Mouse (Mus musculus) kidney, embryonic 14.5 days (tissue): ENCODE data around the gene Gabrb2. TPM values are rescaled to one million over a fixed set of nuclear protein-coding genes. Genes with fewer than 3 reads are reported as not detected.

ENCODE experiments used
- ATAC-seq: fragments of 200-750 bp; cut with Nextera tagmentation; 2 replicates; pipeline ENCODE4 v1.8.0; 2017; ENCODE audit warnings: moderate number of reproducible peaks, mild to moderate bottlenecking, moderate TSS enrichment, moderate library complexity; ENCODE audit not compliant: low FRiP score, low TSS enrichment
- H3K27ac ChIP-seq: fragments of 300-500 bp; sonication (generic); 2 replicates; pipeline ENCODE4 v1.5.1; 2014; ENCODE audit warnings: low read depth, mild to moderate bottlenecking, low read length, moderate library complexity, mixed read lengths
- H3K27me3 ChIP-seq: fragments of 300-500 bp; sonication (generic); 2 replicates; pipeline ENCODE4 v1.6.1; 2014; ENCODE audit warnings: mild to moderate bottlenecking, low read length; ENCODE audit not compliant: control insufficient read depth, insufficient read depth
- H3K36me3 ChIP-seq: fragments of 300-500 bp; sonication (generic); 2 replicates; pipeline ENCODE4 v1.6.1; 2014; ENCODE audit warnings: low read length, mixed read lengths; ENCODE audit not compliant: control insufficient read depth, insufficient read depth
- H3K4me1 ChIP-seq: fragments of 300-500 bp; sonication (generic); 2 replicates; pipeline ENCODE4 v1.6.1; 2014; ENCODE audit warnings: low read length, mixed read lengths; ENCODE audit not compliant: control insufficient read depth, insufficient read depth
- H3K4me2 ChIP-seq: fragments of 300-500 bp; sonication (generic); replicated peaks from 2 replicates; pipeline ENCODE4 v1.6.1; 2014; ENCODE audit warnings: low read depth, mild to moderate bottlenecking, low read length
- H3K4me3 ChIP-seq: fragments of 300-500 bp; sonication (generic); 2 replicates; pipeline ENCODE4 v1.5.1; 2014; ENCODE audit warnings: mild to moderate bottlenecking, low read length
- H3K9ac ChIP-seq: fragments of 300-500 bp; sonication (generic); 2 replicates; pipeline ENCODE4 v1.6.1; 2014; ENCODE audit warnings: low read depth, mild to moderate bottlenecking, low read length, moderate library complexity
- H3K9me3 ChIP-seq: fragments of 300-500 bp; sonication (generic); 2 replicates; pipeline ENCODE4 v1.6.1; 2016; ENCODE audit warnings: low read length; ENCODE audit not compliant: control insufficient read depth
- WGBS: fragments of 180-500 bp; shearing (Covaris S2); extraction: QIAGEN DNeasy Blood & Tissue Kit; methylation state at CpG from one replicate; pipeline ENCODE4 v1.1.7; 2014; 5-methylcytosine and 5-hydroxymethylcytosine counted together
- polyA plus RNA-seq: library from polyadenylated mRNA; unstranded; fragments of >200 nt; fragmentation: Nextera tagmentation; extraction: Ambion mirVana; gene quantifications from 2 replicates; pipeline ENCODE4 v1.2.1, GENCODE M21; 2014

Gene Gabrb2
- 0.91 and 2.9 TPM in 2 replicates for polyA plus RNA-seq

GRCm38 (mm10) chr11:42418996-42419782, at the start of gene Gabrb2:
TSS of gene Gabrb2 (plus strand) at chr11:42419757.
- peak within 1 kb of the TSS; percentile 42 for H3K9ac ChIP-seq
- H3K4me2 ChIP-seq, result peak within 1 kb of the TSS; percentile 70
- H3K4me1 ChIP-seq, result no peaks in the 10 kb centered on the region
- WGBS, result 29% methylated on average over 17 of the region's 20 CpGs
- no peaks in the 10 kb centered on the region for H3K27me3 ChIP-seq
- H3K36me3 ChIP-seq, result no peaks in the 10 kb centered on the region
- ATAC-seq, result no peak; the same call in 1 of the 2 replicates
- no peak within 1 kb of the TSS for H3K27ac ChIP-seq
- peak within 1 kb of the TSS; percentile 52 for H3K4me3 ChIP-seq
- H3K9me3 ChIP-seq, result no peaks in the 10 kb centered on the region

GRCm38 (mm10) chr11:42378983-42379382, 40.6 kb upstream of the Gabrb2 start:
- ATAC-seq, result no peak
- H3K4me3 ChIP-seq, result no peak overlapping the region
- no peak overlapping the region for H3K4me2 ChIP-seq
- no peak overlapping the region for H3K27ac ChIP-seq
- H3K4me1 ChIP-seq, result no peaks in the 10 kb centered on the region
- H3K9me3 ChIP-seq, result no peaks in the 10 kb centered on the region
- no peak overlapping the region for H3K9ac ChIP-seq
- no peaks in the 10 kb centered on the region for H3K36me3 ChIP-seq
- 77% methylated on average over 2 of the region's 2 CpGs for WGBS
- H3K27me3 ChIP-seq, result no peaks in the 10 kb centered on the region

- Histone ChIP-seq H3K4me1 (no peaks in the 10 kb centered on the region), H3K9me3 (no peaks in the 10 kb centered on the region), H3K36me3 (no peaks in the 10 kb centered on the region), H3K27ac (no peak overlapping the region), H3K9ac (no peak overlapping the region), H3K27me3 (no peaks in the 10 kb centered on the region), H3K4me2 (no peak overlapping the region), H3K4me3 (no peak overlapping the region)
- no peak for ATAC-seq
- 55% methylated on average over 4 of the region's 4 CpGs for WGBS
Observed at GRCm38 (mm10) chr11:42386486-42386885, 33.1 kb upstream of the Gabrb2 start.

GRCm38 (mm10) chr11:42390682-42391290, 28.8 kb upstream of the Gabrb2 start:
- 63% methylated on average over 3 of the region's 3 CpGs for WGBS
- no peak for ATAC-seq
- H3K9me3 ChIP-seq, result no peaks in the 10 kb centered on the region

GRCm38 (mm10) chr11:42393451-42393850, 26.1 kb upstream of the Gabrb2 start:
- no peaks in the 10 kb centered on the region for H3K36me3 ChIP-seq
- H3K9ac ChIP-seq, result no peak overlapping the region
- no peak overlapping the region for H3K27ac ChIP-seq
- no peak overlapping the region for H3K4me2 ChIP-seq
- 89% methylated on average over 4 of the region's 4 CpGs for WGBS
- H3K4me3 ChIP-seq, result no peak overlapping the region
- H3K27me3 ChIP-seq, result no peaks in the 10 kb centered on the region
- no peaks in the 10 kb centered on the region for H3K9me3 ChIP-seq
- no peak for ATAC-seq
- no peaks in the 10 kb centered on the region for H3K4me1 ChIP-seq

More at GRCm38 (mm10) chr11:42390682-42391290, 28.8 kb upstream of the Gabrb2 start:
- no peak overlapping the region for H3K9ac ChIP-seq
- H3K4me1 ChIP-seq, result no peaks in the 10 kb centered on the region
- no peak overlapping the region for H3K4me2 ChIP-seq
- H3K36me3 ChIP-seq, result no peaks in the 10 kb centered on the region
- no peaks in the 10 kb centered on the region for H3K27me3 ChIP-seq
- H3K27ac ChIP-seq, result no peak overlapping the region
- no peak overlapping the region for H3K4me3 ChIP-seq

GRCm38 (mm10) chr11:42419791-42420633, 455 bp downstream of the Gabrb2 start:
- H3K4me3 ChIP-seq, result peak overlapping the region; percentile 52
- H3K4me2 ChIP-seq, result peak overlapping the region; percentile 70
- no peaks in the 10 kb centered on the region for H3K36me3 ChIP-seq
- H3K9me3 ChIP-seq, result no peaks in the 10 kb centered on the region
- WGBS, result under 1% methylated on average over 31 of the region's 40 CpGs
- peak overlapping the region; percentile 42 for H3K9ac ChIP-seq
- H3K27me3 ChIP-seq, result no peaks in the 10 kb centered on the region
- no peak overlapping the region for H3K27ac ChIP-seq
- no peaks in the 10 kb centered on the region for H3K4me1 ChIP-seq
- ATAC-seq, result peak; percentile 81

GRCm38 (mm10) chr11:42420634-42421470, 1.3 kb downstream of the Gabrb2 start:
- Histone ChIP-seq H3K4me3 (peak overlapping the region; percentile 52), H3K4me1 (no peaks in the 10 kb centered on the region), H3K36me3 (no peaks in the 10 kb centered on the region), H3K27me3 (no peaks in the 10 kb centered on the region), H3K9me3 (no peaks in the 10 kb centered on the region), H3K9ac (peak overlapping the region; percentile 31; the same call in 1 of the 2 replicates), H3K4me2 (peak overlapping the region; percentile 70), H3K27ac (no peak overlapping the region)
- peak; percentile 72 for ATAC-seq
- WGBS, result under 1% methylated on average over 21 of the region's 21 CpGs

- WGBS, result 0% methylated on average over 3 of the region's 3 CpGs
- ATAC-seq, result no peak
Observed at GRCm38 (mm10) chr11:42423231-42423630, 3.7 kb downstream of the Gabrb2 start.

More at GRCm38 (mm10) chr11:42423231-42423630, 3.7 kb downstream of the Gabrb2 start:
- H3K4me2 ChIP-seq, result no peak overlapping the region
- no peaks in the 10 kb centered on the region for H3K36me3 ChIP-seq
- H3K27me3 ChIP-seq, result no peaks in the 10 kb centered on the region
- no peaks in the 10 kb centered on the region for H3K4me1 ChIP-seq
- H3K4me3 ChIP-seq, result no peak overlapping the region
- H3K27ac ChIP-seq, result no peak overlapping the region
- no peaks in the 10 kb centered on the region for H3K9me3 ChIP-seq
- H3K9ac ChIP-seq, result no peak overlapping the region
